Mouse (Mus musculus) CH12F3 (cell line): ENCODE measurements around the gene Etl4.

ENCODE experiments used
- in situ Hi-C: fragments of 300-500 bp; cut with MboI; formaldehyde crosslinking; loops from 2 replicates; pipeline ENCODE4 v1.14.3; 2020; ENCODE audit warnings: low sequenced_read_pairs

Etl4 gene

GRCm38 (mm10) chr2:19909171-19909899 lies at the start of gene Etl4:
Gene Etl4, plus strand, starts transcription at chr2:19909780.
- in situ Hi-C loops = no loop called here

DNA sequence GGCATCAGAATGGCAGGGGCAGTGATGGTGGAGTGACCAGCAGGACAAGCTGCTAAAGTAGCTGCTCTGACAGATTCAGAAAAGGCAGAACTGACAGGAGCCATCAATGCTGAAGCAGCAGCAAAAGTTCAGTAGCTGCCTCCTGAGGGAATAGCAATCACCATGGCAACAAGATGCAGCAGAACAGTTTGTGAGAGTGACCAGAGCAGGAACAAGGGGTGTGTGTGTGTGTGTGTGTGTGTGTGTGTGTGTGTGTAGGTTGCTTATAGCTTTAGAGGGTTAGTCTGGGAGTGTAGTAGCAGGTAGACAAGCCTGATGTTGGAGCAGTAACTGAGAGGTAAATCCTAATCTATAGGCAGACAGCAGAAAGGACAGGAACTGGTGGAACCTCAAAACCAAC lies 40.4 kb upstream of the Etl4 start:
- in situ Hi-C loops = no loop called here

GRCm38 (mm10) chr2:19871881-19872280 lies 37.7 kb upstream of the Etl4 start:
- in situ Hi-C loops = no loop called here

GRCm38 (mm10) chr2:19890875-19891274 lies 18.7 kb upstream of the Etl4 start:
- in situ Hi-C loops = loop anchor here (25.0 kb wide), 1 partner anchor 479 kb away; no protein-coding TSS in a partner anchor

GRCm38 (mm10) chr2:19909900-19910780 lies 560 bp downstream of the Etl4 start:
- in situ Hi-C loops = no loop called here

- in situ Hi-C loops = no loop called here
These were observed 1.2 kb downstream of the Etl4 start for GRCm38 (mm10) chr2:19910781-19911175.

DNA sequence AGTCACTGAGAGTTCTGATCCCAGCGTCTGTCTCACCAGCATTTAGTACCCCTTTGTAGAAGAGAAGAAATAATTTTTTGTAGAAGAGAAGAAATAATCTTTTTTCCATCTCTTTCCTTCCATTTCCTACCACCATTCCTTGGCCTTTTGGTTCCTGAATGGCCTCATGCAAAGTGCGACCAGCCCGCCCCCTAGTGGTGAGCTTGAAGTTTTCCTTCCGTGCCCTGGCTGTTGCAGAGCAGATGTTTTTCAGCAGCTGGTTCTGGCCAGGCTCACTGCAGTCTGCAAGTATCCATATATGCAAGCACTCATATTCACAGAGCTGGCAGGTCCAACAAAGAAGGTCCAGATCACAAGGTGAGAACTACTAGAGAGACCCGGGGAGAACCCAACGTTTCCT lies 9.6 kb downstream of the Etl4 start:
- in situ Hi-C loops = no loop called here

DNA sequence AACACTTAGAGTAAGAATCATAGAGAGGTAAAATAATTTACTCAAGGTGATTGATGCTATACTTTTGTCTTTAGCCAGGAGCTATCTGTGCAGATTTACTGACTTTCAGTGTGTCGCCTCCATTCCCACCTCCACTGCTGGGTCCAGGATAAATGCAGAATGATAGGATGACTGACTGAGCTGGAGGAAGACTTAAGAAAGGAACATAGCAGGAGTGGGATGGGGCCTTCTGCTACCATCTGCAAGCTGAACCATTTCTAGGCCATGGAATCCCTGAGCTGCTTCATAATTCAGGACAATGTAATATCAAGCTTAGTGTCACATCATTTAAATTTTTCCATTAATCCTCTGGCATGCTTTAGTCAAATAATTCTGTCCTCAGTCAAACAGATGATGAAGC lies 20.4 kb downstream of the Etl4 start:
- in situ Hi-C loops = no loop called here

- in situ Hi-C loops = no loop called here
These were observed 24.3 kb downstream of the Etl4 start for GRCm38 (mm10) chr2:19933836-19934235.

DNA sequence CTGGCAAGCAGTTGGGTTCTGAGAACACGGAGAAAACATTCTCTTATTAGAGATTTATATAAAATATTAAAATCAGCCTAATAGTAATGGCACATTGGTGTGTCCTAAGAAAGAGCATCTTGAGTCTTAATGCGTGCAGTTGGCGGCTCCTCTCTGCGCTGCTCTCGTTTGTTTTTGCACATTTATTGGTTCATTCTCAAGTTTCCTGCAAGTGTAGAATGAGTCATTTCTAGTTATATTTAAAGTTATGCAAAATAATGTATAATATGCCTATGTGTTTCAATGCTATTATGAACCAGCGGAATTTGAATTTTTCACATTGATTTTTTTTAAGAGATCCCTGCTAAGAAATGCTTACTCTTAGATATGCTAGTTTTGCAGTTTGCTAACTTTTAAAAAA lies 35.6 kb downstream of the Etl4 start:
- in situ Hi-C loops = no loop called here

- in situ Hi-C loops = no loop called here
These were observed 43.4 kb downstream of the Etl4 start for GRCm38 (mm10) chr2:19953028-19953427.

DNA sequence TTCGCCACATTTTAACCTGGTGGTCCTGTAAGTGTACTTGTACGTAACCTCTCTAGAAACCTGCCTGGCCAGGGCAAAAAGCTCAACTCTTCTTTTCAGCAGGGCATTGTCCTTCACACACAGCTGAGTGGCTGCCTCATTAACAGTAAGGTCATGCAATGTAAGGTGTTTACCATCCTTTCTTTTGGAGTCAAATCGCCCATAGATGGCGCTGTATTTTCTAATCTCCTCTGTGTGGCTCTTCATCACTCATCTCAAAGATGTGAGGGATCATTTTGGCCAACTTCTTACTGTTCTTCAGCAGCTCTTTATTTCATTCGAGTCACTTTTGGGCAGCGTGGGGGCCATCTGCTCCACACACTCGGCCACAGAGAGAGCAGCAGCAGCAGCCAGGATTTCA lies 56.9 kb downstream of the Etl4 start:
- in situ Hi-C loops = no loop called here

- in situ Hi-C loops = no loop called here
These were observed 128.1 kb downstream of the Etl4 start for GRCm38 (mm10) chr2:20037671-20038070.

- in situ Hi-C loops = no loop called here
These were observed 162.8 kb downstream of the Etl4 start for GRCm38 (mm10) chr2:20072377-20072776.

DNA sequence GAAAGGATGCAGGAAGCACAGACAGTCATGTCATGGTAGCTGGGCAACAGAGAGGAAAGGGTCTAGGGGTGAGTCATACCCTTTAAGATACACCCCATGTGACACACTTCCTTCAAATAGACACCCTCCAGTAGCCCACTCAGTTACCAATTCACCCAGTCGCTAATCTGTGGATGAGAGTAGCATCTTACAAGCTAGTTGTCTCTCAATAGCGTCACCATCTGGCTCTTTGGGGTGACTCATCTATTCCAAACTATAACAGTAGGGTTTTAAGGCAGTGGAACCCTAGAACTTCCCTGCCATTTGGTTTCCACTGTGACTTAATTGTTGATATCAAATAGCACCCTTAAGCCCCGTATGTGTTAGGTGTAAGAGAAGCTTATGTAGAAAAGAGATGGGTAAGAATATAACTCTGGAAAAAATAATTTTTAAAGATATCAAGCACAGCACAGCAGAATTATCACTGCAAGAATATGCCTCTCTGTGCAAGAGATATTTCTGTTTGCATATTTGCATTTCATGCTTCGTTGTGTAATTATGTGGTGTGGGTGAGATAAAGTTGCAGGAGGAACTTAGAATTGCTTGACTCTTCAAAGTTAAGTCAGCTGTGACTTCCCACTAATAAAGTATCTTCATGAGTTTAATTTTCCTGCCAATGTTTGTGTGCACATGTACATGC lies 166.7 kb downstream of the Etl4 start:
- in situ Hi-C loops = no loop called here

GRCm38 (mm10) chr2:20084781-20085180 lies 175.2 kb downstream of the Etl4 start:
- in situ Hi-C loops = no loop called here

DNA sequence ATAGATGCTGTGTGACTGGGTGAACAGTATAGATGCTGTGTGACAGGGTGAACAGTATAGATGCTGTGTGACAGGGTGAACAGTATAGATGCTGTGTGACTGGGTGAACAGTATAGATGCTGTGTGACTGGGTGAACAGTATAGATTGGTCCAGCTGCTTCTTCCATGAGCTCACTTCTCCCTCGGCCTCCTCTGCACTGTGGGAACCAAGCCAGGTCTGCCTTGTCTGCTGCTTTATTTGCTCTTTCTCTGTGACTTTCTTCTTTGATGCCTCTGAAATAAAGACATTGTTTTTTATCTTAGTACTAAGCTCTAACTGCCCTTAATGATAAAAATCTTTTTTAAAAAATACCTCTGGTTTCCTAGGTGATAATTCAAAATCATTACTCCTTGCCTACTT lies 195.9 kb downstream of the Etl4 start:
- in situ Hi-C loops = no loop called here

DNA sequence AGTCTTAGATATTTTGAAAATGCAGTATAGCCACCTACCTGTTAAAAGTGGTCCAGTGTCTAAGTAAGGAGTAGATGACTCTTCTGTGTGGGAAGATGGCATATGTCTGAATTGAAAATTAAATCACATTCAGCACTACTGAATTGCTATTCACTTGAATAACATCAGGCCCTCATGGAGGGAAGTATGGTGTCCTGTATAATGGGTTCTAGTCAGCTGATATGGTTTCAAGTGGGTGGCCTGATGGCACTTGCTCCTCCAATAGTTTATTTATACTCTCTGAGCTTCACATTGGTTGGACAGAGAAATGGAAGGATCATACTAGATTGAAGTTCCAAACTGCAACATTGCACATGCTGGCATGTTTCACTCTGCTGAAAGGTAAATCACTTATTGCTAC lies 202.1 kb downstream of the Etl4 start:
- in situ Hi-C loops = no loop called here

- in situ Hi-C loops = no loop called here
These were observed 216.3 kb downstream of the Etl4 start for GRCm38 (mm10) chr2:20125914-20126313.

- in situ Hi-C loops = no loop called here
These were observed 222.2 kb downstream of the Etl4 start for GRCm38 (mm10) chr2:20131792-20132191.

GRCm38 (mm10) chr2:20138426-20138825 lies 228.8 kb downstream of the Etl4 start:
- in situ Hi-C loops = no loop called here

GRCm38 (mm10) chr2:20145368-20145767 lies 235.8 kb downstream of the Etl4 start:
- in situ Hi-C loops = no loop called here
